Mouse (Mus musculus) embryonic facial prominence, embryonic 11.5 days (tissue): Measurements from ENCODE around the gene Stx8. TPM values are rescaled to one million over a fixed set of nuclear protein-coding genes. Genes with fewer than 3 reads are reported as not detected.
A peak's percentile ranks its signal among the peaks of the same experiment; 100 is the strongest.

ENCODE experiments used
- ATAC-seq: fragments of 200-750 bp; cut with Nextera tagmentation; replicated peaks from 2 replicates; pipeline ENCODE4 v1.8.0; 2017; ENCODE audit warnings: low read depth; ENCODE audit not compliant: insufficient number of reproducible peaks, low FRiP score, low TSS enrichment
- DNase-seq: peaks from one replicate; pipeline ENCODE4 v3.0.0-alpha.2; 2015; ENCODE audit warnings: low spot score
- H3K27ac ChIP-seq: fragments of 300-500 bp; sonication (generic); replicated peaks from 2 replicates; pipeline ENCODE4 v1.5.1; 2014; ENCODE audit warnings: mild to moderate bottlenecking, low read depth, low read length, control low read depth
- H3K27me3 ChIP-seq: fragments of 300-500 bp; sonication (generic); 2 replicates; pipeline ENCODE4 v1.6.1; 2014; ENCODE audit warnings: mild to moderate bottlenecking, low read length, moderate library complexity, mixed read lengths; ENCODE audit not compliant: control insufficient read depth, insufficient read depth
- H3K36me3 ChIP-seq: fragments of 300-500 bp; sonication (generic); replicated peaks from 2 replicates; pipeline ENCODE4 v1.6.1; 2014; ENCODE audit warnings: low read depth, mild to moderate bottlenecking, low read length, moderate library complexity, mixed read lengths; ENCODE audit not compliant: control insufficient read depth, insufficient read depth
- H3K4me1 ChIP-seq: fragments of 300-500 bp; sonication (generic); 2 replicates; pipeline ENCODE4 v1.6.1; 2014; ENCODE audit warnings: low read length, mixed read lengths; ENCODE audit not compliant: control insufficient read depth, insufficient read depth
- H3K4me2 ChIP-seq: fragments of 300-500 bp; sonication (generic); 2 replicates; pipeline ENCODE4 v1.6.1; 2014; ENCODE audit warnings: low read depth, mild to moderate bottlenecking, control low read depth, low read length, moderate library complexity
- H3K4me3 ChIP-seq: fragments of 300-500 bp; sonication (generic); 2 replicates; pipeline ENCODE4 v1.5.1; 2014; ENCODE audit warnings: low read depth, low read length, control low read depth
- H3K9ac ChIP-seq: fragments of 300-500 bp; sonication (generic); replicated peaks from 2 replicates; pipeline ENCODE4 v1.6.1; 2014; ENCODE audit warnings: mild to moderate bottlenecking, control low read depth, low read length
- H3K9me3 ChIP-seq: fragments of 300-500 bp; sonication (generic); replicated peaks from 2 replicates; pipeline ENCODE4 v1.6.1; 2016; ENCODE audit warnings: mild to moderate bottlenecking, low read length, inconsistent platforms, mixed read lengths; ENCODE audit not compliant: control insufficient read depth
- WGBS: fragments of 180-500 bp; shearing (Covaris S2); extraction: QIAGEN DNeasy Blood & Tissue Kit; methylation state at CpG from one replicate; pipeline ENCODE4 v1.1.7; 2014; 5-methylcytosine and 5-hydroxymethylcytosine counted together
- polyA plus RNA-seq: library from polyadenylated mRNA; unstranded; fragments of >200 nt; fragmentation: Nextera tagmentation; extraction: Ambion mirVana; gene quantifications from 2 replicates; pipeline ENCODE4 v1.2.1, GENCODE M21; 2014

Stx8 gene
- polyA plus RNA-seq, 1 experiment from 2014 or later = 60.9 TPM

DNA sequence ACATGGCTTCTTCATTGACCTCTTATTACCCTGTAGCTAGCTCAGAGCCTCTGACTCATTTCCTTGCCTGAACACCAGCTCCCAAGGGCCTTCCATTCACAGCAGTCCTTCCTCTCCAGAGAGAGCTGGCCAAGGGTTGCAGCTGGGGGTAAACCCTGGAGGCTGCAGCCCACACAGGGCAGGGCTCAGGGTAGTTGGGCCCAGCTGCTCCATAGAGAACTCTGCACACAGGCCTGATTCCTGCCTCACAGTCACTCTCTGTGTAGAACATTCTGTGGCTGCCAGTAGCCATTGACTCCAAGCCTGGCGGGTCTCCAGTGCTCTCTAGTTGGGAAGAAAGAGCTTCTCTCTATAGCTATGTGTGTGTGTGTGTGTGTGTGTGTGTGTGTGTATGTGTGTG, 64.8 kb downstream of the Stx8 start:
- Histone ChIP-seq H3K4me1 (no peaks in the 10 kb centered on the region), H3K36me3 (no peaks in the 10 kb centered on the region), H3K27me3 (no peaks in the 10 kb centered on the region), H3K9ac (no peak overlapping the region), H3K9me3 (no peaks in the 10 kb centered on the region), H3K4me3 (no peak overlapping the region), H3K4me2 (no peak overlapping the region), H3K27ac (no peak overlapping the region)
- no peak for DNase-seq
- 90% methylated on average over 1 of the region's 1 CpGs for WGBS
- ATAC-seq = no peak

DNA sequence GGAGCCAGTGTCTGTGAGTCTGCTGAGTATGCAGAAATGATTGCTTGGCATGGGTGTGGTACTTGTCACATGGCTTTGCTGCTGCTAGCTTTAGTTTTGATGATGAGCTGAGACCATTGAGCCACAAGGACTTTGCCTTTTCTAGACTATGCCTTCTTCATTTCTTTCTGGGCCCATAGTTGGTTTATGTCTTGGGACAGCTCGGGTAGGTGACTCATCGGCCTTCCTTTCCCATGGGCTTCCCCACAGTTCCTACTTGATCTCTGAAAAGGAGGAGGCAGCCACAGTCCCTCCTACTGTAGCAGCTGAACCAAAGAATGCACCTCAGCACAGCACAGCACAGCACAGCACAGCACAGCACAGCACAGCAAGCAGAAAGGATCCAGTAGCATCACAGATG, 66.5 kb downstream of the Stx8 start:
- WGBS = 73% methylated on average over 2 of the region's 2 CpGs
- no peak for ATAC-seq

DNA sequence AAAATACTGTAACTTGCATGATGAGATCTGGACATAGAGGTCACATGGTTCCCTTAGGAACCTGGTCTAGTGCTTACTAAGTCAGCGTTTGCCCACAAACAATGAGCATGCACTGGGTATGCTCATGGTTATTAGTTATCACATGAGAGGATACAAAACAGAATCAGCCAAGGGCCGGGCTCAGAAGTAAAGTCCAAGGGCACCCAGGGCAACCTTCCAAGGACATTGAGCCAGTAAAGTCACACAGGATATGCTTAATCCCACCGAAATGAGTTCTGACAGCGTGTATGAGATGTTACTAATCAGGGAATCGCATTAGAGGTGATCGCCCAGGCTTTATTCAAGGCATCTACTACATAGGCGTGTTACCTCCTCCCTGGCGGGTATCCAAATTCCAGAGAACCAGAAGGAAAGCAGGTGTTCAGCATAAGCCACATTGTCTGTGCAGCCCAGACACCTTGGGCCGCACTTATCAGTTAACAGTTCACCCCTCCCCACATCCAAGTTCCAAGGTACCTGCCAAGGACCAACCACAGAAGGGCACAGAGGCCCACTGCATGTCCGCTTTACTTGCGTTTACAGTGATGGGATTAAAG, 67.4 kb downstream of the Stx8 start:
- no peaks in the 10 kb centered on the region for H3K9me3 ChIP-seq
- 90% methylated on average over 11 of the region's 11 CpGs for WGBS

More for the DNA sequence above, 66.5 kb downstream of the Stx8 start:
- H3K36me3 ChIP-seq = no peaks in the 10 kb centered on the region
- DNase-seq = no peak
- H3K4me1 ChIP-seq = peaks cover 8% of the 10 kb centered on the region; the same call in 1 of the 2 replicates
- no peak overlapping the region for H3K27ac ChIP-seq
- H3K9me3 ChIP-seq = no peaks in the 10 kb centered on the region
- no peak overlapping the region for H3K4me3 ChIP-seq
- H3K4me2 ChIP-seq = no peak overlapping the region
- H3K9ac ChIP-seq = no peak overlapping the region
- H3K27me3 ChIP-seq = no peaks in the 10 kb centered on the region

DNA sequence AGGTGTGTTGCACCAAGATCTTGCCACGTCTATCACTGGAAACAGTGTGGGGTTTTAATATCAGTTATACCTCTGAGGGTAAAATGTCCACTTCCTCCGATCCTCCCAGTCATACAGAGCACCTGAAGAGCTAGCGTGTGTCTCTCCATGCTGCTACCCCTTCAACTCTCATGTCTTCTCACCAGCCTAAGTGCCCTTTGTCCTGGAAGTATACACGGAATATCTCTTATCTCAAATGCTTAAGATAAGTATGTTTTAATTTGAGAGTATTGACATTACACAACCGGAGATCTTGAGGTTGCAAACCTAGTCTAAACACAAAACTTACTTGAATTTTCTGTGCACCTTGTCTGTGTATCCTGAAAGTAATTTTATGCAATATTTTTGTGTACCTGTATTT, 68.4 kb downstream of the Stx8 start:
- no peak overlapping the region for H3K27ac ChIP-seq
- 92% methylated on average over 5 of the region's 5 CpGs for WGBS
- ATAC-seq = no peak
- peaks cover 8% of the 10 kb centered on the region; the same call in 1 of the 2 replicates for H3K4me1 ChIP-seq
- H3K36me3 ChIP-seq = no peaks in the 10 kb centered on the region
- H3K4me3 ChIP-seq = no peak overlapping the region
- no peak overlapping the region for H3K9ac ChIP-seq
- no peak for DNase-seq
- no peaks in the 10 kb centered on the region for H3K27me3 ChIP-seq
- H3K4me2 ChIP-seq = no peak overlapping the region
- H3K9me3 ChIP-seq = no peaks in the 10 kb centered on the region

More for the DNA sequence above, 67.4 kb downstream of the Stx8 start:
- Histone ChIP-seq H3K36me3 (no peaks in the 10 kb centered on the region), H3K9ac (no peak overlapping the region), H3K27ac (no peak overlapping the region), H3K4me1 (peaks cover 8% of the 10 kb centered on the region; the same call in 1 of the 2 replicates), H3K4me2 (no peak overlapping the region), H3K4me3 (no peak overlapping the region), H3K27me3 (no peaks in the 10 kb centered on the region)
- no peak for DNase-seq
- ATAC-seq = no peak

DNA sequence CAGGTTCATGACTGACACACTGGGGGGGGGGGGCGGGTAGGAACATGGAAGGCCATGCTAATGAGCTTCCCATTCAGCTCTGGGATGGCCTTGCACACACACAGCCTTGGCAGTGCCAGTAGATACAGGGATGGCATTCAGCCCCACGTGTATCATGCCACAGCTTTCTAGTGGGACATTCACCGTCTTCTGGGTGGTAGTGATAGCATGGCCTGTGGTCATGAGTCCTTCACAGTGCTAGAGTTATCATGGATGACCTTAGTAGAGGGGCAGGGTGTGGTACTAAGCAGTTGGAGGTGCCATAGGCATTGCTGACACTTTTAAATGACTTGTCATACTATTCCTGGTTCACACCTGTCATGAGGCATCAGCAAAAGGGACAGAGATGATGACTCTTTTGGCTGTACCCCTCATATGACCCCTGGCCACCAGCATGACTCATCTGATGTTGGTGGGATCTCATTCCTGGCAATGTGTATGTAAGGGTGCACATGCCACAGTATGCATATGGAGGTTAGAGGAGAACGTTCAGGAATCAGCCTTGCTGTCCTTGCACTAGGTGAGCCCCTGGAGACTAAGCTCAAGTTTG, 69.4 kb downstream of the Stx8 start:
- Histone ChIP-seq H3K4me2 (no peak overlapping the region), H3K9me3 (no peaks in the 10 kb centered on the region), H3K4me1 (peaks cover 8% of the 10 kb centered on the region; the same call in 1 of the 2 replicates), H3K36me3 (no peaks in the 10 kb centered on the region), H3K27me3 (no peaks in the 10 kb centered on the region), H3K27ac (no peak overlapping the region), H3K4me3 (no peak overlapping the region), H3K9ac (no peak overlapping the region)
- no peak for DNase-seq
- ATAC-seq = no peak
- WGBS = 85% methylated on average over 4 of the region's 4 CpGs

DNA sequence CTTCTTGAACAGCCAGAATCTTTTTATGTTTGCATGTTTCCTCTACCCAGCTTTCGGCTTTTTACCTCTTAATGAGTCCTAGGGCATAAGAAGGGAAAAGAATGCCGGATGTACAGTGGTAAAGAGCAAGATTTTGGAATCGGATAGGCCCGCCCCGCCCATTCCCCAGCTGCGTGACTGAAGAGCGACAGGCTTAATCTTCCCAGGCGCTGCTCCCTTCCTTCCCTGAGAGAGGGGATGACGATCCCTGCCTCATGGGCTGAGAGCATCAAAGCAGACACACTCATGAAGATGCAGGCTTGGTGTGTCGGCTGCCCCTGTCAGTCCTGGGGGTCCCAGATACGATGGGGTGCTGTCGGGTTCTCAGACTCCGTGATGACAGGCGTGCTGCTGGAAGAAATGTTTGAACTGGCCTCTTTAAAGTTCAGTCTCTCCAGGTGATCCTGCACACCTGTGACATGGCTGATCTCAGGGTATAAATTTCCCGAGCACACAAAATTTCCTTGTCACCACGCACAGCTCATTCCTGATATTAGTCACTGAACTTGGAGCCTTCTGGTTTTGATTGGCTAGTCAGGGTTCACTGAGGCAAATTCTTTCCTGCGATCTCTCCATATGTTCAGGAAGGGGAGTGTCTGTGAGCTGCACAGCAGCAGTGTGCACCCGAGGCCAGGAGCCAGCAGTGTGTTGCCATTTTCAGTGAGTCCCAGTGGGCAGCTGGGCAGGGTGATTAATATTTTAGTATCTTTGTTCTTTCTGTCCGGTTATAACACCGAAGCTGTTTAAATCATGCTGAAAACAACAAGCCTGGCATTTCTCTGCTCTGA, 70.4 kb downstream of the Stx8 start:
- H3K36me3 ChIP-seq = no peaks in the 10 kb centered on the region
- no peaks in the 10 kb centered on the region for H3K27me3 ChIP-seq
- WGBS = 58% methylated on average over 20 of the region's 20 CpGs
- DNase-seq = peak; percentile 60
- H3K27ac ChIP-seq = no peak overlapping the region
- peaks cover 8% of the 10 kb centered on the region; the same call in 1 of the 2 replicates for H3K4me1 ChIP-seq
- no peak overlapping the region for H3K4me2 ChIP-seq
- no peak for ATAC-seq
- H3K4me3 ChIP-seq = no peak overlapping the region
- H3K9ac ChIP-seq = no peak overlapping the region
- no peaks in the 10 kb centered on the region for H3K9me3 ChIP-seq

DNA sequence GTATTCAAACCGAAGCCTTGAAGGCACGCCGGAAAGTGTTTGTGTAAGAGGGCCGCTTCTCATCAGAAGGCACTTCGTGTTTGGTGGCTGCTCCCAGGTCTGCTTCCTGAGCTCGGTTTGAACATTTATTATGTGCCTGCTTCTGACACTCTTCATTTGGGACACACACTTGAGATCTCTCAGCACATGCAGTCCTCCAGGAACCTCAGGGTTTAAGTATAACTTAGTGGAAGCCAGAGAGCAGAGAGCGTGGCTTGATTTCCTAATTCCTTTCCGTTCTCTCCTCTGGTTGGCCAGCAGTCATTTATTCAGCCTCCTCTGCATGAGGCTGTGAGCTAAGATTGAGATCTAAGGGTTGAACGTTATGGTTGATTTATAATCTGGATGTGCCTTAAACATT, 71.1 kb downstream of the Stx8 start:
- DNase-seq (no peak), ATAC-seq (no peak)
- Histone ChIP-seq H3K36me3 (no peaks in the 10 kb centered on the region), H3K9me3 (no peaks in the 10 kb centered on the region), H3K27me3 (no peaks in the 10 kb centered on the region), H3K4me1 (peaks cover 8% of the 10 kb centered on the region; the same call in 1 of the 2 replicates), H3K27ac (no peak overlapping the region), H3K4me3 (no peak overlapping the region), H3K9ac (no peak overlapping the region), H3K4me2 (no peak overlapping the region)
- WGBS = 81% methylated on average over 9 of the region's 9 CpGs

DNA sequence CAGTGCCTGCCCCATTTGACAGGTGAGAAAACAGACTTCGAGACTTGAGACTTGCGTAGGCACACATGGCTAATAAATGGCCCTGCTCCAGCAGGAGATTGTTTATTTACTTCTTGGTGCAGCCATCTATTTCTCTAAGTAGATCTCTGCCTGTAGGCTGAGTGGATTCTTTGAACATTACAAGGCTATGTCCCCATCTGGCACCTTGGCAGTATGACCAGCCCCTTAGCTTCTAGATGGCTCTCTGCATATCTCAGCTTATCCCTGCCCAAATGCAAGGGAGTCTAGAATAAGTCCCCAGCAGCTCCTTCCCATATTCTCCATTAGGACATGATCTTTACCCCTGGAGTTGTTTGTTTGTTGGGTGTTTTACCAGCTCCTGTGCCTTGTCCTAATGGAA, 72.1 kb downstream of the Stx8 start:
- DNase-seq (no peak), ATAC-seq (no peak)
- Histone ChIP-seq H3K27ac (no peak overlapping the region), H3K36me3 (no peaks in the 10 kb centered on the region), H3K9ac (no peak overlapping the region), H3K9me3 (no peaks in the 10 kb centered on the region), H3K4me3 (no peak overlapping the region), H3K27me3 (no peaks in the 10 kb centered on the region), H3K4me2 (no peak overlapping the region), H3K4me1 (peaks cover 8% of the 10 kb centered on the region; the same call in 1 of the 2 replicates)
- WGBS = 72% methylated on average over 2 of the region's 2 CpGs
